Mouse (Mus musculus) small intestine, adult 2 months (tissue): Measurements from ENCODE around the gene Atg14. TPM values are rescaled to one million over a fixed set of nuclear protein-coding genes. Genes with fewer than 3 reads are reported as not detected.

Experiments used
- H3K27ac ChIP-seq: fragments of 200-500 bp; 2 replicates; pipeline ENCODE4 v1.5.1; 2012; ENCODE audit warnings: low read depth, low read length, control low read depth, inconsistent platforms; ENCODE audit not compliant: insufficient read depth
- H3K27me3 ChIP-seq: fragments of 200-500 bp; 2 replicates; pipeline ENCODE4 v1.6.1; 2012; ENCODE audit warnings: mild to moderate bottlenecking, moderate library complexity, low read length, inconsistent platforms; ENCODE audit not compliant: control insufficient read depth, insufficient read depth
- H3K36me3 ChIP-seq: fragments of 200-500 bp; 2 replicates; pipeline ENCODE4 v1.6.1; 2012; ENCODE audit warnings: mild to moderate bottlenecking, low read length, control low read depth, inconsistent platforms; ENCODE audit not compliant: control insufficient read depth, insufficient read depth
- H3K4me1 ChIP-seq: fragments of 200-500 bp; 2 replicates; pipeline ENCODE4 v1.6.1; 2012; ENCODE audit warnings: low read length, inconsistent platforms, mixed read lengths; ENCODE audit not compliant: control insufficient read depth, insufficient read depth, insufficient read length
- H3K4me3 ChIP-seq: fragments of 200-500 bp; 2 replicates; pipeline ENCODE4 v1.5.1; 2012; ENCODE audit warnings: low read depth, mild to moderate bottlenecking, control low read depth, inconsistent platforms, low read length, moderate library complexity
- CTCF ChIP-seq: fragments of 200-500 bp; IDR thresholded peaks from 2 replicates; pipeline ENCODE4 v1.5.1; 2012; ENCODE audit warnings: low read depth, mild to moderate bottlenecking, control low read depth, inconsistent platforms, low read length, moderate library complexity, mixed read lengths; ENCODE audit not compliant: insufficient replicate concordance, insufficient read length; ENCODE audit errors: extremely low read depth
- POLR2A ChIP-seq: fragments of 200-500 bp; IDR thresholded peaks from 2 replicates; pipeline ENCODE4 v1.6.1; 2012; ENCODE audit warnings: low read depth, mild to moderate bottlenecking, control low read depth, inconsistent platforms, low read length, moderate library complexity
- WGBS: fragments of 180-500 bp; shearing (Covaris S2); methylation state at CpG from one replicate; pipeline ENCODE4 v1.1.7; 2018; 5-methylcytosine and 5-hydroxymethylcytosine counted together
- polyA plus RNA-seq: library from polyadenylated mRNA; depleted of rRNA; stranded (reverse); fragments of >200 nt; gene quantifications from 2 replicates; pipeline ENCODE4 v1.2.3, GENCODE M21; 2012

Gene Atg14
- polyA plus RNA-seq, 1 experiment = 5.5 TPM

DNA sequence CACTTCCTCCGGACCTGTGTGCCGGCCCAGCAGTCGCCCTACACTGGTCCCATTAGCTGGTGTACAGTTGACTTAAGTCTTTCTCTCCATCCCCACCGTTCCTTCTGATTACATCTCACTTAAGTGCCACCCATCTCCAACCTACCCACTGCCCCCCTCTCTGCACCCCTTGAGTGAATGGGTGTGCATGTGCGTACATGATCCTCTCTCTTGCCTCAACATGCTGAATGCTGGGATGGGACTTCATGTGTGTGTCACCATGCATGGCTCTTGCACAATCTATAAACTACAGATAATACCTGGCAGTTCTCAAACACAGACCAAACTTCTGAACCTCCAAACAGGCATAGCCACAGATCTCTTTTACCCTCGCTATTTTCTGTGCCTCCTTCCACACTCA, 18.8 kb downstream of the Atg14 start:
- WGBS = 94% methylated on average over 6 of the region's 6 CpGs
- peaks cover 41% of the 10 kb centered on the region for H3K36me3 ChIP-seq
- H3K4me3 ChIP-seq = no peak overlapping the region
- TF ChIP-seq CTCF (no peak), POLR2A (no peak)
- H3K27ac ChIP-seq = no peak overlapping the region
- H3K4me1 ChIP-seq = no peaks in the 10 kb centered on the region
- no peaks in the 10 kb centered on the region for H3K27me3 ChIP-seq

- 0 out of 2 replicates have a peak, but pooled peaks cover 2% of the 10 kb centered on the region for H3K4me1 ChIP-seq
- no peaks in the 10 kb centered on the region for H3K27me3 ChIP-seq
- WGBS = 93% methylated on average over 4 of the region's 4 CpGs
- TF ChIP-seq CTCF (no peak), POLR2A (no peak)
- no peak overlapping the region for H3K4me3 ChIP-seq
- H3K27ac ChIP-seq = no peak overlapping the region
- peaks cover 56% of the 10 kb centered on the region for H3K36me3 ChIP-seq
These were observed 25.6 kb downstream of the Atg14 start for GRCm38 (mm10) chr14:47544877-47545276.

DNA sequence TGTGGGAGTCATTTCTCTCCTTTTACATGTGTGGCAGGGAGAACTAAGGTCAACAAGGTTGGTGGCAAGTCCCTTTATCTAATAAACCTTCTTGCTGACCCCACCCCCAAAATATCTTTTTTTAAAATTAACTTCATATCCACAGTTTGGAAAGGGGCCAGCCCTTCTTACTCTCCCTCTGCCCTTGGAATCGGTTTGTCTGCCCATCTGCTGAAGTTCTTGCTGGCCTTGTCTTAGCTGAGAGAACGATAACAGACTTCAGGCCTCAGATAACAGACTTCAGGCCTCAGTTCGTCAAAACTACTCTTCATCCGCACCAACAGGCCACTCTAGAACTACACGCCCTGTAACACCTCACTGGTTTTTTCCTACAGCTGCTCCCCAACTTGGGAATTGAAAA, 26.2 kb downstream of the Atg14 start:
- no peak overlapping the region for H3K27ac ChIP-seq
- TF ChIP-seq POLR2A = no peak
- TF ChIP-seq CTCF = no peak
- peaks cover 53% of the 10 kb centered on the region for H3K36me3 ChIP-seq
- H3K4me3 ChIP-seq = no peak overlapping the region
- 83% methylated on average over 5 of the region's 5 CpGs for WGBS
- H3K4me1 ChIP-seq = 0 out of 2 replicates have a peak, but pooled peaks cover 2% of the 10 kb centered on the region
- no peaks in the 10 kb centered on the region for H3K27me3 ChIP-seq

DNA sequence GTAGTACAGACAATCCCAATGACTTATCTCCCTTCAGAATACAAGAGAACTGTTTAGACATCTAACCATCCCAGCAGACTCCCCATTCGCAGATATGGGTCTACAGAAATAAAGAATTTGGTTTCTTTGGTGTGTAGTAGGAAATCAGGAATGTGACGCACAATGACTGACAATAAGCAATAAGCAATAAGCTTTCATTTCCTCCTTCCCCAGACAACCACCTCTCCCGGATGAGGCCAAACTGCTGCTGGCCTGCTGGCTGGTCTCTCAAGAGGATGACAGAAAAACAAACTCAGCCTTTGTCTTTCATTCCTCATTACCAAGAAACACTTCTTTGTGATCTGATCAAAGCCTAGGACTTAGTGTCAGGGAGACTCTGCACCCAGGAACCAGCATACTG, 28.2 kb downstream of the Atg14 start:
- no peak for TF ChIP-seq CTCF
- no peak for TF ChIP-seq POLR2A
- H3K4me3 ChIP-seq = no peak overlapping the region
- 76% methylated on average over 3 of the region's 3 CpGs for WGBS
- H3K27ac ChIP-seq = no peak overlapping the region
- H3K36me3 ChIP-seq = peaks cover 40% of the 10 kb centered on the region
- 0 out of 2 replicates have a peak, but pooled peaks cover 2% of the 10 kb centered on the region for H3K4me1 ChIP-seq
- no peaks in the 10 kb centered on the region for H3K27me3 ChIP-seq

DNA sequence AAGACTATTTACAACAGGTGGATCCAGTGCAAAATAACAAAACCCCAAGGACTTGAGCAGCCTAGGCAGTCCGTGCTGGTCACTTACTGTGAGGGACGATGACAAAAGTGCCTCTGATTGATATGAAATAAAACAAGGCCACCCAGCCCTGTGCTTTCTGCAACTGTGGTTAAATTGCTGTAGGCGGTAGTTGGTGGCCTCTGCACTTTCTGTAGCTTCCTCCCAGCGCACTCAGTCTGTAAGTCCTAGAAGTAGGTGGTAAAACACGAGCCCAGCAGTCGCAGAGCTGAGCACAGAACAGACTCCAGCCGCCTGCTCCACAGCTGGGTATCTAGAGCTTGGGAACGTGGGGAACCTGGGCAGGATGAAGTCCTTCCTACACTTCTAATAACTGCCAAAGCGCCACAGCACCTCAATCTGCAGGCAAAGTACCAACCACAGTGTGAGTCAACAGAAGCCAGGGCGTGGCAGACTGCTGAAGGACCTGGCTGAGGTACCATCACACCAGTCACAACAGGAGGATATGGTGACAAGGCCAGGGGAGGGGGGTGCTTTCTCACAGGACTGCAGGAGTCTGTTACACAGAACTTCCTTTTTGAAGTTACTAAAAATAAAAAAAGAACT, 29.0 kb downstream of the Atg14 start:
- 55% methylated on average over 10 of the region's 10 CpGs for WGBS
- TF ChIP-seq POLR2A = no peak
- TF ChIP-seq CTCF = no peak

DNA sequence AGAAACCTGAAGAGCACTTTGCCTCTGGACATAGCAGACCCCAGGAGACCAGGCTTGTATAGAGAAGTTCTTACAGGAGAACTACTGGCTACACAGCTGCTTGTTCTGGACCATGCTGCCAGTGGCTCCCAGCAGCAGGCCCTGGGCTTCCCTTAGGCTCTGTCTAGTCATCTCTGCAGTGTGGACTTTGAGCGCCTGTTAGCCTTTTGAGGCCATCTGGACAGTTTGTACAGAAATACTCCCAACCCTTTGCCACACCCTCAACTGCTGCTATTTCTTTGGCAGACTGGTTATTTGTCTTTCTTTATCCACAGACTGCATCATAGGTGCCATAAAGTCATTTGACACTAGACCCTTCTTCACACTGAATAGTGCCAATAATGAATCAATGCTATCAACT, 35.4 kb downstream of the Atg14 start:
- H3K4me1 ChIP-seq = peaks cover 21% of the 10 kb centered on the region
- H3K27me3 ChIP-seq = no peaks in the 10 kb centered on the region
- peaks cover 4% of the 10 kb centered on the region; the same call in 1 of the 2 replicates for H3K36me3 ChIP-seq
- no peak overlapping the region for H3K4me3 ChIP-seq
- 23% methylated on average over 1 of the region's 1 CpGs for WGBS
- TF ChIP-seq POLR2A = no peak
- TF ChIP-seq CTCF = no peak
- H3K27ac ChIP-seq = peak overlapping the region; percentile 62; the same call in 1 of the 2 replicates

More for the DNA sequence above, 29.0 kb downstream of the Atg14 start:
- H3K4me3 ChIP-seq = no peak overlapping the region
- 0 out of 2 replicates have a peak, but pooled peaks cover 3% of the 10 kb centered on the region for H3K4me1 ChIP-seq
- H3K36me3 ChIP-seq = peaks cover 31% of the 10 kb centered on the region
- no peaks in the 10 kb centered on the region for H3K27me3 ChIP-seq
- peak overlapping the region; percentile 32; the same call in 1 of the 2 replicates for H3K27ac ChIP-seq

DNA sequence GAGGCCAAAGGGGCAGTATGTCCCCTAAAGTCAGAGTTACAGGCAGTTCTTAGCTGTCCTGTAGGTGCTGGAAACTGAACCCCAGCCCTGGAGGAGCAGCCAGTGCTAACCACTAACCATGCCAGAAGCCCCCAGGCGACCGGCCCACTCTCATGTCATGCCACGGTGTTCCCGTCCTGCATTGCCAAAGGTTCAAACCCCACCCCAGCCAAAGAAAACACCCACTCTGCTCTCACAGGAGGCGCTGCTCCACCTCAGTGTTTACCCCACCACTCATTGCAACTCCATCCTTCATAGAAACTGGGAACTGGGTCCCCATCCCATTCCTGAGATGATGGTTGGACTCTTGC, 36.3 kb downstream of the Atg14 start:
- H3K36me3 ChIP-seq = peaks cover 4% of the 10 kb centered on the region; the same call in 1 of the 2 replicates
- H3K27ac ChIP-seq = peak overlapping the region; percentile 48; the same call in 1 of the 2 replicates
- H3K4me1 ChIP-seq = peaks cover 21% of the 10 kb centered on the region
- 78% methylated on average over 5 of the region's 5 CpGs for WGBS
- H3K4me3 ChIP-seq = no peak overlapping the region
- no peaks in the 10 kb centered on the region for H3K27me3 ChIP-seq
- TF ChIP-seq CTCF (no peak), POLR2A (no peak)
